Mouse (Mus musculus): ENCODE measurements around the gene Pramef12.
"Not testable (repeated sequence)": the region's sequence is repeated elsewhere in the genome, so short reads cannot be mapped to it uniquely, and the experiment has no call there.

Gene Pramef12

DNA sequence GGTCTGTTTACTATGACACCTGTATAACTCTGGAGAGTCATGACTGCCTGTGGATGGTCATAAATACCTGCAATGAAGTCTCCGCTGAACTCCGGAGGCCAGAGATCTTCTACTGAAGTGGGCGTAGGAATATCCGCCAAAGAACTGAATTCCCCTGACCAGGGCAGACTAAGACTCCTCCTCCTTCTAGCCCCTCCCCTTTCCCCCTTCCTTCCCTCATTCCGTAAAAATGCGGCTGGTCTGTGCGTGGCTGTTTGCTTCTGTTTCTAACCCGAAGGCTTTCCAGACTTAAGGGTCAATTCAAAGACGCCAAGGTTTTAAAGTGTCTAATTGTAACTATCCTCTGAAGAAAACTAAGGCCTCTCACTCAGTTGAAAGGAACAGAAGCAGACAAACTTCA is at the start of gene Pramef12:
Gene Pramef12, minus strand, starts transcription at position 175 of the 400 bp plus-strand sequence.
- DNase-seq (ENCODE audit: low spot score in 2 of 2) = no peak

GRCm38 (mm10) chr4:144453217-144453616 is 45.0 kb upstream of the Pramef12 start, which contains the start of gene Gm9944:
Gene Gm9944, minus strand, starts transcription at chr4:144453317.
- no peak for DNase-seq (ENCODE audit: low spot score in 2 of 2)

DNA sequence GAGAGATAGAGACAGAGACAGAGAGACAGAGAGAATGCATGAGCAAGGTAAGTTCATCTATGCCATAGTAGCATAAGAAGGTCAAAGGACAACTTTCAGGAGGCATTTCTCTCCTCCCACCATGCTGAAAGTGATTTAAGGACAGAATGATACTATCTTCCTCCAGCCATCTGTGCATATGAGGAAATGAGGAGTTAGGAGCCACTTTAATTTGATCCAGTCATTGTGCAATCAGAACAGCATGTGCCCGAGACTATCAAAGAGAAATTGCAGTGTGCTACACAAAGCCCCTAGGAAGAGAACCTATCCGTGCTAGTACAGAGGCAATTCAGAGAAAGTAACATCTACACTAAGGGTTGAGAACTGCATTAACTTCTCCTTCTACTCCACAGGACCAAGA is 40.3 kb upstream of the Pramef12 start:
- DNase-seq (ENCODE audit: low spot score in 2 of 2) = no peak

GRCm38 (mm10) chr4:144441582-144441981 is 33.3 kb upstream of the Pramef12 start:
- no peak for DNase-seq (ENCODE audit: low spot score in 2 of 2)

DNA sequence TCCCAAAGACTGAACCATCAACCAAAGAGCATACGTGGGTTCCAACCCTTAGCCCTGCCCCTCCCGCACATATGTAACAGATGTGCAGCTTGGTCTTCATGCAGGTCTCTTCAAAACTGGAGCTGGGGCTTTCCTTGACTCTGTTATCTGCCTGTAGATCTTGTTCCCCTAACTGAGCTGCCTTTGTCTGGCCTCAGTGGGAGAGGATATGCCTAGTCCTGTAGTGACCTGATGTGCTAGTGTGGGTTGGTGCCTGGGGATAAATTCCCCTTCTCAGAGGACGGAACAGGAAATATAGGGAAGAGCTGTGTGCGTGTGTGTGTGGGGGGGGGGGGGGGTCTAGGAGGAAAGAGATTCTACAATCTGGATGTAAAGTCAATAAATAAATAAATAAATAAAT is 32.8 kb upstream of the Pramef12 start:
- DNase-seq (ENCODE audit: low spot score in 2 of 2) = no peak

DNA sequence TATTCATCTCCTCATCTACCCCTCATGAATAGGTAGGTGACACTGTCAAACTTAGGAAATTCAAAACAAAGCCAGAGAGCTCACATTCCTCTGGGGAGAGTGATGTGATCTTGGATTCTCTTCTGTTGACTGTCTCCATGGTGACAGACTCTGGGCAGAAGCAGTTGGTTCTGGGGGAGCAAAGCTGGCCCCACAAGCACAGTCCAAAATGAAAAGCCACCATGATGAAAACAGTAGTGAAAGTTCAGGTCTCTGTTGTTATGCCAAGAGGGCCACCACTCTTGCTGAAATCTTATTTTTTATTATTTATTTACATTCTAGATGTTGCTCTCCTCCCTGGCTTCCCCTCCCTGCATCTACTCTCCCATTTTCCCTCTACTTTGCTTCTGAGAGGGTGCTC is 30.4 kb upstream of the Pramef12 start, which contains the start of gene 1700012P22Rik:
Gene 1700012P22Rik, minus strand, starts transcription at position 101 of the 400 bp plus-strand sequence.
- DNase-seq (ENCODE audit: low spot score in 2 of 2) = no peak

DNA sequence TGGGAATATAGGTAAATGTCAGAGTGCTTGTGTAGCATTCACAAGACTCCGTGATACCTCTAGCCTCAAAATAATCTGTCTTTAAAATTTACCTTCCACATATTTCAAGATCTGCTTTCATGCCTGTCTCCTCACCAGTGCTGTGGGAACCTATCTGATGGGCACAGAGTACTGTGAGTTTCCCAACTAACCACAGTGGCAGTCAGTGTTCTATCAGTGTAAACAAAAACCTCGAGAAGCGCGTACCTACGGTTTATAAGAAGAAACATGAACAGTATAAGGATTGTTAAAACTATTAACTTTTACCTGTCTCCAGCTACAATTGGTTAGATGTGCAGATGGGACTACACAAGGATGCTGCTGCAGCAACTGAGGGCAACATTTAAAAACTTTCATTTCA is 25.0 kb upstream of the Pramef12 start:
- DNase-seq (ENCODE audit: low spot score in 2 of 2) = no peak

DNA sequence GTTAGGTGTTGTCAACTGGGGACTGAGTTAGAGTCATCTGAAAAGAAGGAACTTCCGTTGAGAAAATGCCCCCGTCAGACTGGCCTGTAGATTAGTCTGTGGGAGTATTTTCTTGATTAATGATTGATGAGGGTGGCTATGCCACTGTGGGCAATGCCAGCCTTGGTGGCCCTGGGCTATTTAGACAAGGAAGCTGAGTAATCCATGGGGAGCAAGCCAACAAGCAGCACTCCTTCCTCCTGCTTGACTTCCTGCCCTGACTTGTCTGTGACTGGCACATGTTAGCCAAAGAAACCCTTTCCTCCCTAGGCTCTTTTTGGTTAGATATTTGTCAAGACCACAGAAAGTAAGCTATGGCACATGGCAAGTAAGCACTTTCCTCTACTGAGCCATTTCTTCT is 22.5 kb upstream of the Pramef12 start:
- DNase-seq (ENCODE audit: low spot score in 2 of 2) = no peak

DNA sequence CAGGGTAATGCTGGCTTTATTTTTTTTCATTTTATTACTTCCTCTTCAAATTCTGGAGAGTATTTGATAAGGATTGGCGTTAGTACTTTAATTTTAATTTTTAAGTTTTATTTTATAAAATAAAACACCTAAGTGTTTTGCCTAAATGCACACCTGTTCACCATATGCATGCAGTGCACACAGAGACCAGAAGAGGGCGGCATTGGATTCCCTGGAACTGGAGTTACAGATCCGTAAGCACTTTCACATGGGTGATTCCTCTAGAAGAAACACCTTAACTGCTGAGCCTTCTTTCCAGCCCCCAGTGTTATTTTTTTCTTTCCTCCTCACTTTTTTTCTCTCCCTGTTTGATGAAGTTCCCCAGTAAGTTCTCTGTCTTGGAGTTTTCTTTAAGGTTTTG is 20.6 kb upstream of the Pramef12 start:
- DNase-seq (ENCODE audit: low spot score in 2 of 2) = no peak

GRCm38 (mm10) chr4:144424590-144424989 is 16.3 kb upstream of the Pramef12 start:
- DNase-seq (ENCODE audit: low spot score in 2 of 2) = no peak

DNA sequence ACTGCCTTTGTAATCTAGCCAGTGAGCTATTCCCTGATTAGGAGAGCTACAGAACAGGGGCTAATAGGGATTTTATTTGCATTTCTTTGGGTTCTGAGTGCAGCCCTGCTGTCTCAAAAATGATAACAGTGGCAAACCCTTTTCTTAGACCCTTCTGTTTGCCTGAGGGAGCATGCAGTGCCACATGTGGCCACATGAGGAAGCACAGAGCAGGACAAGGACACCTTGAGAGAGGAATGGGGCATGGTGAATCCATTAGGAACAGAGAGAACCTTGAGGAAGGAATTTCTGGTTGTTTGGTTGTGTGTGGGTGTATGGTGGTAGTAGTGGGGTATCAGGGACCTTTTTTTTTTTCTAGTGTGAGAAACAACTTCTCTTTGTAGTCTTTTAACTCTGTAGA is 12.4 kb upstream of the Pramef12 start:
- DNase-seq (ENCODE audit: low spot score in 2 of 2) = no peak

- no peak for DNase-seq (ENCODE audit: low spot score in 2 of 2)
Observed at GRCm38 (mm10) chr4:144406261-144406660, 2.0 kb downstream of the Pramef12 start.

DNA sequence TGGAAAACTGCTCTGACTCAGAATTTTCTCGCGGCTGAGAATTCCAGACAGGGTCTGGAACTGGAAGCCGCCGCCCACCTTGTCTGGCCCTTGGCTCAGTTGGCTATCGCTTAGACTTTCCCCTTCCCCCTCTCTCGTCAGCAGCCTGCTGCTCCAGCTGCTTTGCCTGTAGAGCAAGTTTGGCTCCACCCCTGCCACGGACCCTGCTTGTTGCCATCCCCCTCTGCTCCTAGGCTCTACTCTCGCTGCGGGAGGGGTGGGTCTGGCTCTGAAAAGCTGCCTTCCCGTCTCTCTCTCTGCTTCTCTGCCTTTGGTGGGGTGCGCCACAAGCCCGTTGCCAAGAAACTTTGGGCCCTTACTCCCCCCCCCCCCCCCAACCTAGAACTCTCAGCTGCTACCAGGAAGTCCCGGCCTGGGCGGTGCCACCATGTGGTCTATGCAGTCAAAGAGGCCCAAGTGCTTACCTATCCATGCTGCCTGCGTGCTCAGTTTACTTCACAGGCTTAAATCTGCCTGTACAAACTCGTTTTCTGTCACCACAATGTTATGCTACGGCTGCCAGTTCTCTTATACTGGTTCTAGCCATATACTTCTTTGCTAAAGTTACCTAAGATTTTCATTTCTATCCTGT is 3.7 kb downstream of the Pramef12 start:
- DNase-seq (ENCODE audit: low spot score in 2 of 2) = no peak

DNA sequence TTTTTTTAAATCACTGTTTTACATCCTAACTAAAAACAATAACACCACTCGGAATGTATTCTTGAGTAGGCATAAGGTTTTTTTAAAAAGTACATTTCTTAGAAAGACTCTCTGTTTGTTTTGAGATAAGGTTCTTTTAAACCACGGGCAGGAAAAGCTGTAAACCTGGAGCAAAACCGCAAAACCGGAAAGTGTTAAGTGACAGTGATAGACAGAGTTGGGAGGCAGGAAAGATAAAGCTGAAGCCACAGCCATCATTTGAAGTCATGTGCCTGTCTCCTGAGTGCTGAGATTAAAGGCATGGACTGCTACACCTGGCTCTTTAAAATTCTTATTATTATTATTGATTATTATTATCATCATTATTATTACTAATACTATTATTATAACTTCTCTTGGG is 5.6 kb downstream of the Pramef12 start:
- no peak for DNase-seq (ENCODE audit: low spot score in 2 of 2)

- no peak for DNase-seq (ENCODE audit: low spot score in 2 of 2)
Observed at GRCm38 (mm10) chr4:144396316-144396715, 11.9 kb downstream of the Pramef12 start.

DNA sequence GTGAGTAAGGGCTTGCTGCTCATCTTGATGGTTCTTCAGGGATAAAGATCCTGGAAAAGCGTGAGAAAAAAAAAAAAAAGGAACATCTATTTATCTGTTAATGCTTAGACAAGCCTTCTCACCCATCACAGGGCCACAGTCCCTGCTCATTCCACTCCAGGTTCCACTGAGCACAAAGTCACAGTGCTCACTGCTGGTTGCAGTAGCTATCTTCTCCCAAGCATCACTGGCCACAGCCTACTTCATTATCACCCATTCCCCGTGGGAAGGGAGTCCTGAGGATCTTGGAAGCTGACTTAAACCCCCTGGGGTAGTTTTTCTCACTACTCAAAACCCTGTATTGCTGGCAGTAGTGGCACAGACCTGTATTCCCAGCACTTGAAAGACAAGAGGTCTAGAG is 30.4 kb downstream of the Pramef12 start, which contains the start of gene Pramef20:
Gene Pramef20, minus strand, starts transcription at position 23 of the 400 bp plus-strand sequence.
- DNase-seq (ENCODE audit: low spot score in 2 of 2) = no peak

- not testable (repeated sequence) for DNase-seq (ENCODE audit: low spot score in 2 of 2)
Observed at GRCm38 (mm10) chr4:144357642-144358041, 50.6 kb downstream of the Pramef12 start, which contains the start of gene Gm13119. Gene Gm13119, plus strand, starts transcription at chr4:144357942.
